ENCODE assay signal across 7 mouse cellular contexts in the genomic region with DNA sequence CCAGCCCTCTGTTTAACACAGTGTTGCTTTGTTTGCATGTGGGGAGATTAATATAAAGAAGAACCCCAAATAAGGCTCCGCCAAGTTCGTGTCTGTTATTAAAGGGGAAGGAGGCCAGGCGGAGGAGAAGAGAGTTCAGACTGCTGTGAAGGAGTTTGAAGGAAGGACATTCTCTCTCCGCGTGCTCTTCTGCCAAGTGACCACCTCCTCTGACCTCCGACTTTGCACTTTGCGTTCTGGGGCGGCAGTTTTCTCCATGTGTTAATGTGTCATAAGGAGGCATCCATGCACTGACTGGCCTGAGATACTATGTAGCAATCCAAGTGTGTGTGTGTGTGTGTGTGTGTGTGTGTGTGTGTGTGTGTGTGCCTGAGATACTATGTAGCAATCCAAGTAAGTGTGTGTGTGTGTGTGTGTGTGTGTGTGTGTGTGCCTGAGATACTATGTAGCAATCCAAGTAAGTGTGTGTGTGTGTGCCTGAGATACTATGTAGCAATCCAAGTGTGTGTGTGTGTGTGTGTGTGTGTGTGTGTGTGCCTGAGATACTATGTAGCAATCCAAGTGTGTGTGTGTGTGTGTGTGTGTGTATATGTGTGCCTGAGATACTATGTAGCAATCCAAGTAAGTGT. TPM values are rescaled to one million over a fixed set of nuclear protein-coding genes. Genes with fewer than 3 reads are reported as not detected.
A peak's percentile ranks its signal among the peaks of the same experiment; 100 is the strongest.
DNase-seq lines count a peak whose midpoint lies in the region; ATAC-seq and TF ChIP-seq lines count a peak whose summit lies in the region.
"Not testable (repeated sequence)": the region's sequence is repeated elsewhere in the genome, so short reads cannot be mapped to it uniquely, and the experiment has no call there.

No protein-coding gene starts in this region.

- not testable (repeated sequence) for H3K27ac ChIP-seq in forebrain, embryonic 13.5 days; hindbrain, embryonic 13.5 days; liver, adult 2 months (replicated peaks; ENCODE audit: insufficient read depth, low read depth, low read length)
- H3K27ac ChIP-seq in small intestine, adult 2 months (ENCODE audit: insufficient read depth, low read depth, low read length): peak overlapping the region; percentile 49

- not testable (repeated sequence) for TF ChIP-seq CTCF in brain, embryonic 14.5 days (IDR thresholded peaks at IDR 0.05; ENCODE audit: borderline replicate concordance, extremely low read depth, insufficient read depth, insufficient read length); liver, adult 2 months (IDR thresholded peaks at IDR 0.05; ENCODE audit: low read depth, low read length); small intestine, adult 2 months (IDR thresholded peaks at IDR 0.05; ENCODE audit: extremely low read depth, insufficient read length, insufficient replicate concordance, low read depth, low read length)

- not testable (repeated sequence) for H3K9me3 ChIP-seq in forebrain, embryonic 13.5 days (replicated peaks); hindbrain, embryonic 13.5 days

- not testable (repeated sequence) for H3K4me3 ChIP-seq in forebrain, embryonic 13.5 days; hindbrain, embryonic 13.5 days; liver, adult 2 months (ENCODE audit: insufficient read depth, low read depth, low read length); small intestine, adult 2 months (ENCODE audit: low read depth, low read length)

- not testable (repeated sequence) for TF ChIP-seq POLR2A in brain, embryonic 14.5 days (IDR thresholded peaks at IDR 0.05; ENCODE audit: borderline replicate concordance, extremely low read depth, insufficient read depth, insufficient read length, poor library complexity, severe bottlenecking); liver, adult 2 months (IDR thresholded peaks at IDR 0.05; ENCODE audit: extremely low read depth, insufficient read depth, low read length); small intestine, adult 2 months (IDR thresholded peaks at IDR 0.05; ENCODE audit: low read depth, low read length)

- H3K4me1 ChIP-seq in forebrain, embryonic 13.5 days: peaks cover 33% of the 10 kb centered on the region
- peaks cover 40% of the 10 kb centered on the region for H3K4me1 ChIP-seq in hindbrain, embryonic 13.5 days (replicated peaks)
- not testable (repeated sequence) for H3K4me1 ChIP-seq in liver, adult 2 months (ENCODE audit: control insufficient read depth, insufficient read depth, low read length)
- peaks cover 21% of the 10 kb centered on the region; the same call in 1 of the 2 replicates for H3K4me1 ChIP-seq in small intestine, adult 2 months (ENCODE audit: control insufficient read depth, insufficient read depth, insufficient read length, low read length)

- 57% methylated on average over 8 of the region's 8 CpGs for WGBS in forebrain, embryonic 13.5 days
- WGBS in hindbrain, embryonic 13.5 days: 23% methylated on average over 8 of the region's 8 CpGs
- WGBS in liver, adult 2 months: 69% methylated on average over 8 of the region's 8 CpGs
- 71% methylated on average over 8 of the region's 8 CpGs for WGBS in small intestine, adult 2 months

- not testable (repeated sequence) for H3K9ac ChIP-seq in forebrain, embryonic 13.5 days; hindbrain, embryonic 13.5 days; liver, adult 2 months (ENCODE audit: low read depth, low read length)

- not testable (repeated sequence) for H3K36me3 ChIP-seq in forebrain, embryonic 13.5 days (ENCODE audit: poor library complexity, severe bottlenecking); hindbrain, embryonic 13.5 days; liver, adult 2 months (ENCODE audit: control insufficient read depth, insufficient read depth, low read length); small intestine, adult 2 months (ENCODE audit: control insufficient read depth, insufficient read depth, low read length)

- H3K4me2 ChIP-seq in forebrain, embryonic 13.5 days: peak overlapping the region; percentile 2; the same call in 1 of the 2 replicates
- peak overlapping the region; percentile 23; the same call in 1 of the 2 replicates for H3K4me2 ChIP-seq in hindbrain, embryonic 13.5 days

- ATAC-seq in forebrain, embryonic 13.5 days; hindbrain, embryonic 13.5 days (ENCODE audit: low FRiP score): not testable (repeated sequence)
- ATAC-seq in megakaryocyte progenitor cell, adult 5-6 weeks (replicated peaks; ENCODE audit: poor library complexity): peak; percentile 61

- H3K27me3 ChIP-seq in forebrain, embryonic 13.5 days; hindbrain, embryonic 13.5 days; liver, adult 2 months (ENCODE audit: control insufficient read depth, insufficient read depth, low read length); small intestine, adult 2 months (ENCODE audit: control insufficient read depth, insufficient read depth, low read length): not testable (repeated sequence)

- peak; percentile 11 for DNase-seq in brain, embryonic 14.5 days (ENCODE audit: low read depth)
- DNase-seq in kidney, adult 9 months: peak; percentile 87
- DNase-seq in liver, adult 2 months (ENCODE audit: extremely low read depth, low read depth, low spot score): peak; percentile 10

- not testable (repeated sequence) for H3K79me2 ChIP-seq in liver, adult 2 months (ENCODE audit: control insufficient read depth, insufficient read depth, low read length)

RNA-seq across cellular contexts. Expression of a gene that starts 37.5 kb away (rescaled TPM):
- 26.0 and 32.5 TPM in 2 replicates for polyA plus RNA-seq in brain, embryonic 14.5 days (2012; rRNA removed)
- polyA plus RNA-seq in forebrain, embryonic 13.5 days (2015; fragmentation: Nextera tagmentation; extraction: Ambion mirVana): 21.4 and 22.9 TPM in 2 replicates
- polyA plus RNA-seq in hindbrain, embryonic 13.5 days (2015; fragmentation: Nextera tagmentation; extraction: Ambion mirVana): 28.7 and 31.2 TPM in 2 replicates
- total RNA-seq in liver, adult 2 months (2014; rRNA removed): 4.1 and 6.3 TPM in 2 replicates
- 1.9 and 3.3 TPM in 2 replicates for polyA plus RNA-seq in liver, adult 2 months (2012; rRNA removed)
- total RNA-seq in megakaryocyte progenitor cell, adult 5-6 weeks (2015): 23.0 and 26.2 TPM in 2 replicates
- 22.7 and 25.4 TPM in 2 replicates for total RNA-seq in megakaryocyte progenitor cell, adult 5-6 weeks (2017)
- polyA plus RNA-seq in small intestine, adult 2 months (2012; rRNA removed): 15.1 and 172 TPM in 2 replicates

Comparison
In these comparisons a context has a peak if more than half of its experiments do, and no peak if none do; other contexts are left out.
1. DNase-seq: peak in every context shown above with its lines; median percentile 87 in kidney, adult 9 months; 11 in brain, embryonic 14.5 days; 10 in liver, adult 2 months.